Mouse (Mus musculus): Measurements from ENCODE around the gene Smtnl2.

DNA sequence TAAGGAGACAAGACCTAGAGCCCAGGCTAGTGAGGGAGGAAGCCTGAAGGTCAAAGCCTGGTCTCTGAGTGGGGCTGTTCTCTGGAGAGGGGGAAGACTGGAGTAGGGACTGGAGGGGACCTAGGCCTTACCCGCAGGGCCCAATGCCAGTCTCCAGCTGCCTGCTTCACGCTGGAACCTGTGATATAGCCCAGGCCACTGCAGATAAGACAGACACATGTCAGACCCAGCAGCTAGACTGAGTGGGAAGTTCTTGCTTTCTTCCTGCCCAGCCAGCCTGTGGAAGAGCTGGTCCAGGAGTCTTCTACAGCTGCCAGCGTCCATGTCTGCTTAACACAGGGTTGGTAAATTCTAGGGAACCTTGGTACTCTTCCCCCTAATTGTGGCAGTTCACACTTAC, 47.0 kb upstream of the Smtnl2 start:
- TF ChIP-seq CTCF (IDR thresholded peaks at IDR 0.05; ENCODE audit: borderline replicate concordance, extremely low read depth, insufficient read depth, insufficient read length) (no peak), POLR2A (IDR thresholded peaks at IDR 0.05; ENCODE audit: borderline replicate concordance, extremely low read depth, insufficient read depth, insufficient read length, poor library complexity, severe bottlenecking) (no peak)
